Mouse (Mus musculus): Measurements from ENCODE around the gene Zfp354b. TPM values are rescaled to one million over a fixed set of nuclear protein-coding genes. Genes with fewer than 3 reads are reported as not detected.

Gene Zfp354b
- total RNA-seq (2021), result 1 to 10 TPM; 1.9 to 2.1 TPM
- long read RNA-seq, experiment 1, partial matches to known transcripts, result 0 of 2 reads
- long read RNA-seq, experiment 1, other reads (novel, unspliced or antisense), result 2 of 2 reads
- long read RNA-seq, experiment 2, partial matches to known transcripts, result 0 of 4 reads
- long read RNA-seq, experiment 2, other reads (novel, unspliced or antisense), result 3 of 4 reads

GRCm38 (mm10) chr11:50931451-50931866 is at the start of gene Zfp354b:
TSS of gene Zfp354b (minus strand) at chr11:50931633.
- peak; percentile 66 to 69 for DNase-seq
- intact Hi-C loops (cut with DNase I), result loop anchor here (1.0 to 5.0 kb wide), 2 partner anchors 104 to 128 kb away; partner anchors contain the start of genes Zfp354a and Zfp354c

DNA sequence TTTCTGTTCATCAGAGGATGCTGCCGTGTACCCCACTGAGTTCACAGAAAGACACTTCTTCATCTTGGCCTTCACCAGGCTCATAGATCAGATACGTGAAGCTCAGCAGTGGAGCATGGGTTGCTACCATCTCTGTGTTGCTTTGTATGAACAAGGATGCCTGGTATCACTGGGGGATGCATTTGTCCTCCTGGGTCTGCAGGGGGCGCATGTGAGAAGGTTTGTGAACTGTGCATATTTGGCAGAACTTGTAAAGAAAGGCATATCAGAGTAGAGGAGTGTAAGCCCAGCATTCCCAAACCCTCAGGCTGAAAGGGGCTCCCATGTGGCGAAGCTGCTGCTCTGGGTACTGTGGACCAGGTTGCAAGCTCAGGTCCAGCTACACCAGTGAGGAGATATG is 45.8 kb upstream of the Zfp354b start:
- DNase-seq, result no peak
- intact Hi-C loops (cut with DNase I), result no loop called here

GRCm38 (mm10) chr11:50966230-50966629 is 34.8 kb upstream of the Zfp354b start, which contains the start of gene Olfr1378:
TSS of gene Olfr1378 (plus strand) at chr11:50966530.
- intact Hi-C loops (cut with DNase I), result no loop called here

DNA sequence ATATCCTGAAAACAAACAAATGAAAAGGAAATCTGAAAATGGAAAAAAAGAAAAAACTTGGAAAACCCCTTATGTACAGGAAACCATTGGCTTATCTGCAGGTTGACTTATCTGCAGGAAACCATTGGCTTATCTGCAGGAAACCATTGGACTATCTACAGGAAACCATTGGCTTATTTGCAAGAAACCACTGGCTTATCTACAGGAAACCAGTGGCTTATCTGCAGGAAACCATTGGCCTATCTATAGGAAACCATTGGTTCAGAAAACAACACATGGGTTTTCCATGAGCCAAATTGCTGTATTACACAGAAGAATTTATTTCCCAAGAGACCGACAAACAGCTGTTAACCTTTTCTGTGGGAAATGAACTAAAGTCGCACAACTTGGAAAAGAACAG is 33.5 kb upstream of the Zfp354b start:
- DNase-seq, result no peak
- intact Hi-C loops (cut with DNase I), result no loop called here

More at GRCm38 (mm10) chr11:50966230-50966629, 34.8 kb upstream of the Zfp354b start, which contains the start of gene Olfr1378:
- no peak for DNase-seq

DNA sequence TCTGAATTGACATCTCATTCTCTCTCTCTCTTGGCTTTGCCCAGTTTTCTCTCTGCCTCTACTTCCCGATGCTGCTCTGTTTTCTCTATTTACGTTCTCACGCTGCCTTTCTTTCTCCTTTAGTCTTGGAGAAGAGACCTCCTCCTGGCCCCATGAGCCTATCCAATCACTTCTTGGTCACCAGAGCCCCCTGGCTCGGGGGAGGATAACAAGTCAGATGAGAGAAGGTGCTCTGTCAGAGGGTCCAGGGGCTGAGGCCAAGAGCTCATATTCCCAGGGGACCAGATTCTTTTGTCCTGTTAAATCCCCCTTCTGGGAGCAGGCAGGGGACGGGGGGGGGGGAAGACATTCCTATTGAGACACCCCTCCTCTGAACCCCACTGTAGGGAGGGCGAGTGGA is 22.2 kb upstream of the Zfp354b start, which contains the start of gene Prop1:
Gene Prop1 (minus strand): TSS at position 101 of the 400 bp plus-strand sequence.
- intact Hi-C loops (cut with DNase I), result no loop called here
- no peak for DNase-seq

- DNase-seq, result no peak
- intact Hi-C loops (cut with DNase I), result no loop called here
Measured at GRCm38 (mm10) chr11:50952290-50952689, 20.9 kb upstream of the Zfp354b start.

DNA sequence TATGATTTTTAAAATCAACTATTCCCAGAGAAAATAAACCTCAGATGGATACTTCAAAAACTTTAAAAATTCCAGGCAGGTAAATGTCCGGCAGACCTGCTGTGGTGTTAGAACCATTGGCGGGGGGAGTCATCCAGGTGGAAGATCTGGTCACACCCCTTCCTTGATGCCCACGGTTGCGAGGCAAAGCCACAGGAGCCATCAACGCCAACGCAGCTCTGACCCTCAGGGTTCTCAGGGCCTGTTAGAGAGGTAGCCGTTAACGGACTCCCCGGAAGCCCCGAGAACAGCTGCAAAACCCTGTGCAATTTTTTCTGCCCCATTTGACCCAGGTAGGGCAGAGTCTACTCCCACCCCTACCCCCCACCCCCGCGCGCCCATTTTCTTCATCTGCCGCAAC is 12.1 kb upstream of the Zfp354b start, which contains the start of gene 4933414I15Rik:
Gene 4933414I15Rik (minus strand): TSS at position 260 of the 400 bp plus-strand sequence.
- no peak for DNase-seq
- intact Hi-C loops (cut with DNase I), result loop anchor here (5.0 to 10.0 kb wide), 2 partner anchors 89 to 311 kb away; no protein-coding TSS in a partner anchor

DNA sequence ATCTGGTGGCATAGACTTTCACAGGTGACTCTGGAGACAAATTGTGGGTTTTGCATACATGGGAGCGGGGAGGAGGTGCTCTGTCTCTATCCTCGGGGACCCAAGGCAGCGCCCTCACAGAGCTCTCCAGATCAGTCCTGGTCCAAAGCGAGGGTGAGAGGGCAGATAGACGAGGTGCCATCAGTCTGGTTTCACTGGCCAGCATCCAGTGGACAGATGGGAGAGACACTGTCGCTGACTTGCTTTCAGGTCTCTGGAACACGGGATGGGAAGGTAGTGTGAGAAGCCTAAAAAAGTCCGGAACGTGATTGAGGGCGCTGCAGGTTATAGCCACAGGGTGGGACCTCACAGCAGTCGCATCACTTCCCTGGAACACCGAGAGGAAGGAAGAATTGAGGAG is 11.0 kb upstream of the Zfp354b start:
- intact Hi-C loops (cut with DNase I), result loop anchor here (5.0 to 10.0 kb wide), 2 partner anchors 90 to 312 kb away; no protein-coding TSS in a partner anchor
- no peak for DNase-seq

DNA sequence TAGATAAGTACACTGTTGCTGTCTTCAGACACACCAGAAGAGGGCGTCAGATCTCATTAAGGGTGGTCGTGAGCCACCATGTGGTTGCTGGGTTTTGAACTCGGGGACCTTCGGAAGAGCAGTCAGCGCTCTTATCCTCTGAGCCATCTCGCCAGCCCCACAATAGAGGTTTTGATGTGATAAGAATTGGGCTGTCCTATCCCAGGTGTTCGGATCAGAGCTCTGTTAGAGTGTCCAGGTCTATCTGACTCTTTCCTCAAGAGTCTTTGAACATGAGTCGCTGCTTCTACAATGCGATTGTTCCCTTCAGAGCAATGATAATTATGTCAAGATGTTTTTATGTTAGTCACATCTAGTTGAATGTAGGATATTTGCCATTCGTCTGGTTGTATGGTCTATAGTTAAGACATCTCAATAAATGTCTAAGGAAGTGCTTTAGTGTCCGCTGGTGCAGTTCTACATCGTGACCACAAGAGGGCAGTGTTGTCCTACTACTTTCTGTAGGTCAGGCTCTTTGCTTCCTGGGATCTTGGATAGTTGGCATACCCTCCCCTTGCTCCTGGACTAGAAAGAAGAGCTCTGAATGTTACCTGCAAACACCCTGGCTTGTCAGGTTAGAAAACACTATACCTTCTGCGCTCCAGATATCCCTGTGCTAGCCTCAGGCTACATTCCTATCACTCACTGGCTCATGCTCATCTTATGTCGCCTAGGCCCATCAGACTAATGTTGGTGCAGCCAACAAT is 8.4 kb upstream of the Zfp354b start:
- intact Hi-C loops (cut with DNase I), result loop anchor here (5.0 to 10.0 kb wide), 2 partner anchors 93 to 315 kb away; no protein-coding TSS in a partner anchor
- DNase-seq, result no peak

DNA sequence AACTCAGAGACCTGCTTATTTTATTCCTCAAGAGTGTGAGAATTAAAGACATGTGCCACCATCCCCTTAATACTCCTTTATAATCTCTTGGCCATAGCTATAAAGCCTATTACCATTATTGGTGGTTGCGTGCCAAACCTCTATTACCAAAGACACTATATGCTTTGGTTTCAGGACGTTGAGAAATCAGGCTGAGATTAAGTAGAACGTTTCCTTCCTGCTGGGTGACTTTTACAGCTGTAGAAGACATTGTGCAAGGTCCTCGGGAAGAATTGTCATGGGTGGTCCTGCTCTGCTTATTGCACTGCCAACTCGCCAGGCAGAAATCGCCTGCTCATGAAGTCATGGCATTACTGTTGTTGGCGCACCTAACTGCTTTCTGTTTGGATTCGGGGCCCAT is 7.0 kb upstream of the Zfp354b start:
- no peak for DNase-seq
- intact Hi-C loops (cut with DNase I), result no loop called here

GRCm38 (mm10) chr11:50932040-50932439 is 607 bp upstream of the Zfp354b start:
- intact Hi-C loops (cut with DNase I), result loop anchor here (5.0 kb wide), 1 partner anchor 105 kb away; the partner anchor contains the start of gene Zfp354c

DNA sequence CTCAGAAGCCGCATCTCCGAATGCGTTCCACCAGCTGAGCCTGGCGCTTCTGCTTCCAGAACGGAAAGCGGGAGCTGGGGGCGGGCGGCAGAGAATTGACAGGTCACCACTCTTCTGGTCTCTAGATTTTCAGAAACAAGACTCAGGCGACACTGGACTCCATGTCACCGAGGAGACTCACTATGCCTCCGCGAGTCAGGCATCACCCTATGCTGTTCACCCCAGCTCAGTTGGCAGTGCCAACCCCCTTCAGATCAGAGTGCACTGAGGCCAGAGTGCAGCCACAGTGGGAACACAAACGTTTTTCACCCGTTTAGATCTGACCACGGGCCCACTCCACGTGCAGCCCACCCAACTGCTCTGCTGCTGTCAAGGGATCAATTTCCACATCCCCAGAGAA is 412 bp downstream of the Zfp354b start:
- no peak for DNase-seq
- intact Hi-C loops (cut with DNase I), result loop anchor here (1.0 to 5.0 kb wide), 2 partner anchors 104 to 128 kb away; partner anchors contain the start of genes Zfp354a and Zfp354c

More at GRCm38 (mm10) chr11:50932040-50932439, 607 bp upstream of the Zfp354b start:
- DNase-seq, result no peak

DNA sequence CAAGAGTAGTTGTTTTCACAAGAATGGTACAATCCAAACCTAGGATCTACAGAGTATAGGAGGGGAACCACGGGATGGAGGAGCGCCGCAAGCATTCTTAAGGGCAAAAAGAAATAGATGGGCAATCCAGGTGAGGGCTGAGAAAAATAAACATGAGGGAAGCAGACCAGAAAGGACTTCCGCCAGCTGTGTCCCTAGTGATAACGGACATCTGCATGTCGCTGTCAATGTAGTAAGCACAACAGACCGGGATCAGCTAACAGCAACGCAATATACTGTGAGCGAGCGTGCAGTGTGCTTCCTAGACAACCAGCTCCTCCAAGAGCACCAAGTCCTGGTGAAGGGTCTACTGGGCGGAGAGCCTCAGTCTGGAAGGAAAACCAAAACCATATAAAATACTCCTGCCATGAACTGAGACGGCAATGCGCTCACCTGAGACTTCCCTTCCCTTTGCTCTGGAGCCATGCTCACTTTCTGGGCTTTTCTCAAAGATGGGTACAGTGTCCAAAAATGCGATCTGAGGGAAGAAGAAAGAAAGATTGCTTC is 891 bp downstream of the Zfp354b start:
- no peak for DNase-seq
- intact Hi-C loops (cut with DNase I), result loop anchor here (1.0 to 5.0 kb wide), 2 partner anchors 103 to 129 kb away; partner anchors contain the start of genes Zfp354a and Zfp354c

DNA sequence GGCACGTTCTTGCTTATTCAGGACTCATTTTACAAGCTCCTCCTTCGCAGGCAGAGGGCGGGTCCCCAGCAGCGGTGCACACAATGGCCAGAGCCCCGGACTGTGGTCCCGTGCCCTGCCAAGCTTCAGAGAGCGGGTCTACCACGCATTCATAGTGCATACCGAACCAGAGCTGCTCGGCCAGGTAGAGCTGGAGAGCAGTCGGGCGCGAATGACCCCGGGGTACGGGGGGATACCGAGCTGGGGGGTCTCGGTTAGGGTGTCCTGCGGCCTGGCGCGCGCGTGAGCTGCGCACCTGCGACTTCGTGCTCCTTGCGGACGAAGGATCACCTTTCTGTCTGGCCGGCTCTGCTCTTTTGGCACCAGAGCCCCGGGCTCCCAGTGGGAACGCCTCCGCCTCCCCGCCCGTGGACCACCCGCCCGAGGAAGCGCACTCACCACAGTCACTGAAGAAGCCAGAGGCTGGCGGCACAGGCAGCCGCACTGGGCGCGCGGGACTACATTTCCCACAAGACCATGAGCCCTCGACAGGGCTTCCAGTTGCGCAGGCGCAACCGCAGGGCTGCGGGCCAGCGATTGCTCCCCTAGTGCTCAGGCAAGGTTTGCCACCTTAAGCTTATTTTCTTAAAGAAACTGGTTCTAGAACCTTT is 15.6 kb downstream of the Zfp354b start, which contains the start of gene Zfp2:
Gene Zfp2 (minus strand): TSS at position 495 of the 650 bp plus-strand sequence.
- peak; percentile 86 to 89 for DNase-seq
- intact Hi-C loops (cut with DNase I), result no loop called here

DNA sequence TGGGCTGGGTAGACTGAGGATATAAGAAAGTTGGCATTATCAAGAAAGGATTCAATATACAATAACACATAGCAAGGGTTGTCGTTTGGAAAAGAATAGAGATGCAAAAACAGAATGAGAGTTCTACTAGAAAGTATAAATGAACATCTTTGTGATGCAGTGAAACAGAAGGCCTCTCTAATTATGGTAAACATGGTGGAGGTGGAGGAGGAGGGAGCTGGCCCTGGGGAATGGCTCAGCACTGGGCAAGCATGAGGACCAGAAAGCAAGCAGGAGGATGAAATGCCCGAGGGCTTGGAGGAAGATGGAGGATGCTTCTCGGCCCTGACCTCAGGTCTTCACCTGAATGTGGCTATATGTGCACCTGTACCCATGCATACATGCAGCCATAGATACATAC is 17.0 kb downstream of the Zfp354b start:
- intact Hi-C loops (cut with DNase I), result no loop called here
- DNase-seq, result no peak

GRCm38 (mm10) chr11:50913301-50913700 is 18.1 kb downstream of the Zfp354b start:
- intact Hi-C loops (cut with DNase I), result no loop called here
- no peak for DNase-seq

DNA sequence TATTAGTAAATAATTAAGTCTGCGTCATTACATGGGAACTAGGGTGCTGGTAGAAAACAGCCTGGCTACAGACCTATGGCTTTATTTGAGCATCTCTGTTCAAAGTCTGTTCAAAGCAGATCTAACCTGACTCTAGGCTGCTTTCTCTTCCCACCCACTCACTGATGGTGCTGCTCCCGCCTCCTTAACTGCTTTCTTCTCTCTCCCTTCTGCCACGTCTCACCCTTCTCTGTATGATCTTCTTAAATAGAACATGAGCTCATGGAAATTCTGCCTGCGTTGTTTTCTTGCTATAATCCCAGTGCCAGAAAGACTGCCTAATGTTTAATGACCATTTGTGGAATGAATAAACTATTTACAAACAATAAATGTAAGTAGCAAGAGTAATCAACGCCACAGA is 23.3 kb downstream of the Zfp354b start:
- DNase-seq, result no peak

DNA sequence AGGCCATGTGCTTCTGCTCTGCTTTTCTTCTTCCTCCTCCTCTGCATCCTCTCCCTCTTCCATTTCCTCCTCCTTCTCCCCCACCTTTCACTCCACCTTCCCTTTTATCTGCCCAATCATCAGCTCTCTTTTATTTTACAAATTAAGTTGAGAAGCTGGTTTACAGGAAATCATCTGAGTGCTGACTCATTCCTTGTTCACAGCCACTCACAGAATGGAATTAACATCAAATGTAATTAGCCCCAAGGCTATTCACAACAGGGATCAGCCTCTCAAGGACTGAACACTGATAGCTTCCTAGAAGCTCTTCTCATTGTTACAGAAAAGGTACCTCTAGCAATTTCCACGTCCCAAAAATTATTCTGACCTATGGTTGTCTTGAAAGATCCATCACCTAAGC is 34.1 kb downstream of the Zfp354b start:
- intact Hi-C loops (cut with DNase I), result no loop called here
- no peak for DNase-seq

More for the DNA sequence above, 23.3 kb downstream of the Zfp354b start:
- intact Hi-C loops (cut with DNase I), result no loop called here

DNA sequence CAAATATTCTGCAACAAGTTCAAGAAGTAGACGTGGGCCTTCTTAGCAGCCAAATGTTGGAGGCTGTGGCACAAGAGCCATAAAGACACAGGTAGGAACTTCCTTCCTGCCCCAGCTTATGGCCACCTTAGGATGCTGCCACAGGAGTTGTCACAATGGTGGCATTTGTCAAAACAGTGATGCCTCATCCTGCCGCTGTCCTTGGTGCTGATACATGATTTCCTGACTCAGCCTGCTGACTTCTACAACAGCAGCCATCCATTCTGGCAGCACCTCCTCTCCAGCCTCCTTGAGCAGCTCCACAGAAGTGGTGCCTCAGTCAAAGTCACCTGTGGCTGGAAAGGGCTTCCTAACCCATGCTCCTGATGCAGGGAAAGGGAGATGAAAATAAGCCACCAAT is 39.0 kb downstream of the Zfp354b start:
- no peak for DNase-seq
- intact Hi-C loops (cut with DNase I), result no loop called here
